Mouse (Mus musculus) heart, postnatal 0 days (tissue): ENCODE measurements around the gene Hivep1. TPM values are rescaled to one million over a fixed set of nuclear protein-coding genes. Genes with fewer than 3 reads are reported as not detected.

Source experiments
- ATAC-seq: fragments of 200-750 bp; cut with Nextera tagmentation; 2 replicates; pipeline ENCODE4 v1.8.0; 2017; ENCODE audit warnings: low read depth, moderate number of reproducible peaks, moderate library complexity; ENCODE audit not compliant: insufficient read depth
- DNase-seq: peaks from one replicate; pipeline ENCODE4 v3.0.0-alpha.2; 2016; ENCODE audit warnings: low spot score
- H3K27ac ChIP-seq: fragments of 300-500 bp; sonication (generic); 2 replicates; pipeline ENCODE4 v1.5.1; 2014; ENCODE audit warnings: low read depth, mild to moderate bottlenecking
- H3K27me3 ChIP-seq: fragments of 300-500 bp; sonication (generic); 2 replicates; pipeline ENCODE4 v1.6.1; 2014; ENCODE audit warnings: low read length, mixed read lengths; ENCODE audit not compliant: control insufficient read depth, insufficient read depth
- H3K36me3 ChIP-seq: fragments of 300-500 bp; sonication (generic); replicated peaks from 2 replicates; pipeline ENCODE4 v1.6.1; 2014; ENCODE audit warnings: low read length, mixed read lengths; ENCODE audit not compliant: control insufficient read depth, insufficient read depth
- H3K4me1 ChIP-seq: fragments of 300-500 bp; sonication (generic); 2 replicates; pipeline ENCODE4 v1.6.1; 2014; ENCODE audit warnings: antibody characterized with exemption; ENCODE audit not compliant: control insufficient read depth, insufficient read depth
- H3K4me2 ChIP-seq: fragments of 300-500 bp; sonication (generic); 2 replicates; pipeline ENCODE4 v1.6.1; 2014; ENCODE audit warnings: low read depth, mild to moderate bottlenecking, low read length, moderate library complexity
- H3K4me3 ChIP-seq: fragments of 300-500 bp; sonication (generic); 2 replicates; pipeline ENCODE4 v1.5.1; 2014; ENCODE audit warnings: low read depth, low read length
- H3K9ac ChIP-seq: fragments of 300-500 bp; sonication (generic); replicated peaks from 2 replicates; pipeline ENCODE4 v1.6.1; 2014; ENCODE audit warnings: low read depth, low read length, mixed read lengths
- H3K9me3 ChIP-seq: fragments of 300-500 bp; sonication (generic); replicated peaks from 2 replicates; pipeline ENCODE4 v1.6.1; 2016; ENCODE audit warnings: low read length; ENCODE audit not compliant: control insufficient read depth
- CTCF ChIP-seq: IDR thresholded peaks from 2 replicates; pipeline ENCODE4 v1.5.1; 2016; ENCODE audit warnings: antibody characterized with exemption, control low read depth, low read depth
- EP300 ChIP-seq: IDR thresholded peaks from 2 replicates; pipeline ENCODE4 v1.6.1; 2016; ENCODE audit warnings: antibody characterized with exemption, low read depth
- WGBS: fragments of 180-500 bp; shearing (Covaris S2); extraction: QIAGEN DNeasy Blood & Tissue Kit; methylation state at CpG from one replicate; pipeline ENCODE4 v1.1.7; 2014; 5-methylcytosine and 5-hydroxymethylcytosine counted together
- polyA plus RNA-seq: library from polyadenylated mRNA; unstranded; fragments of >200 nt; fragmentation: Nextera tagmentation; extraction: Ambion mirVana; gene quantifications from 2 replicates; pipeline ENCODE4 v1.2.1, GENCODE M21; 2015
- total RNA-seq: library from RNA; depleted of rRNA; stranded (reverse); fragments of >200 nt; gene quantifications from 2 replicates; pipeline ENCODE4 v1.2.3, GENCODE M21; 2014; ENCODE audit warnings: low replicate concordance

The Hivep1 gene
- total and polyA plus RNA-seq, 2 experiments from 2014 or later = 3.7 to 33.5 TPM

DNA sequence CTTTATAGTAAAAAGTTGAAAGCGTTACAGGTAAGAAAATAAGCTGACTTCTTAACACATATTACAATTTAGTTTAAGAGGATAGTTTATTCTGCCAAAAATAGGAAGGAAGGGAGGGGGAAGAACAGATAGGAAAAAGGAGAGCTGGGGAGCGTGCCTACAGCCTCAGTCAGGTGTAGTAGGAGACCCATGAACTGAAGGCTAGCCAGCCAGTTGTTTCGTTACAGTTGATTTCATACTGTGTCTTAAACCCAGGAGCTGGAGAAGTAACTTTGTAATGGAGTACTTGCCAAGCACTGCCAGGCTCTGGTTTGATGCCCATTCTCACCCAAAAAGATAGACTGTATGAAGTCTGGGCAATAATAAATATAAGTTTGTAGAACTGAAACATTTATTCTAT, 52.5 kb downstream of the Hivep1 start:
- WGBS = 90% methylated on average over 3 of the region's 3 CpGs

DNA sequence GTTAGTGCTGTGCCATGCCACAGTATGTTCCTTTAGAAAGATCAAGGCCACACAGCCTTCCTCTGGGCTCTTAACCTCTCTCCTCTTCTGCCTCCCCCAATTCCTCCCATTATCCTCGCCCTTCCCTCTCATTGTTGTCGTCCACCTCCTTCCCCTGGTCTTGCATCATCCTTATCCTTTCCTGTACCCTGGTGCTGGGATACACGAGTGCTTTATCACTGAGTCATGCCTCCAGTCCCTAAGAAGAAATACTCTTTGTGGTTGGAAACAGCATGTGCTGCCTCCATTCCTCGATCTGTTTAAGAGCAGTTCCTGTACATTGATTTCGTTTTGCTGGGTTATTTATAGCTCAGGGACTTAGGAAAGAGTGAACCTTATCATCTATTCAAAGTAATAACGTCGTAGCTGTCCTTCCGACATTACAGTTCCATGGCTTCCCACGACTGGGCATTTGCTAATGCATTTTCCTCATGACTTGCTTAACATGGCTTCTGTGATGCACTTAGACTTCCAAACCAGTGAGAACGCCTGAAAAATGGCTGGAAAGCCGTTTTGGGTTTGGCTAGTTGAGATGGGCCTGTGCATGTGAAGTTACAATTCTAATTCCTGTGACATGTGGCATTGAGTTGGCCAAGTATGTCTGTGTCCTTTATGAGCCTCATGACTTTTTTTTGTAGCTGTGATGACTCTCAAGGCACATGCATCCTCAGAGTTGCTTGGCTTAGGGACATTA, 56.8 kb downstream of the Hivep1 start:
- 16% methylated on average over 11 of the region's 11 CpGs for WGBS
- H3K9me3 ChIP-seq = no peaks in the 10 kb centered on the region
- peak overlapping the region; percentile 24 for H3K4me2 ChIP-seq
- H3K36me3 ChIP-seq = no peaks in the 10 kb centered on the region
- ATAC-seq (peak; percentile 57), DNase-seq (peak; percentile 37)
- H3K4me1 ChIP-seq = peaks cover 20% of the 10 kb centered on the region
- H3K27me3 ChIP-seq = no peaks in the 10 kb centered on the region
- no peak for TF ChIP-seq CTCF
- no peak for TF ChIP-seq EP300
- no peak overlapping the region for H3K9ac ChIP-seq
- peak overlapping the region; percentile 47 for H3K27ac ChIP-seq
- H3K4me3 ChIP-seq = no peak overlapping the region

More for the DNA sequence above, 52.5 kb downstream of the Hivep1 start:
- TF ChIP-seq EP300 (no peak), CTCF (no peak)
- no peaks in the 10 kb centered on the region for H3K27me3 ChIP-seq
- H3K4me2 ChIP-seq = no peak overlapping the region
- H3K9ac ChIP-seq = no peak overlapping the region
- peaks cover 44% of the 10 kb centered on the region for H3K4me1 ChIP-seq
- no peak for ATAC-seq
- H3K9me3 ChIP-seq = no peaks in the 10 kb centered on the region
- no peak for DNase-seq
- no peak overlapping the region for H3K27ac ChIP-seq
- no peaks in the 10 kb centered on the region for H3K36me3 ChIP-seq
- H3K4me3 ChIP-seq = no peak overlapping the region

- Histone ChIP-seq H3K4me2 (no peak overlapping the region), H3K4me1 (peaks cover 20% of the 10 kb centered on the region), H3K27me3 (no peaks in the 10 kb centered on the region), H3K9me3 (no peaks in the 10 kb centered on the region), H3K27ac (no peak overlapping the region), H3K9ac (no peak overlapping the region), H3K36me3 (no peaks in the 10 kb centered on the region), H3K4me3 (no peak overlapping the region)
- TF ChIP-seq EP300 (no peak), CTCF (no peak)
- no peak for DNase-seq
- no peak for ATAC-seq
- WGBS = 94% methylated on average over 3 of the region's 3 CpGs
Observed at GRCm38 (mm10) chr13:42110416-42110815, 58.6 kb downstream of the Hivep1 start.

DNA sequence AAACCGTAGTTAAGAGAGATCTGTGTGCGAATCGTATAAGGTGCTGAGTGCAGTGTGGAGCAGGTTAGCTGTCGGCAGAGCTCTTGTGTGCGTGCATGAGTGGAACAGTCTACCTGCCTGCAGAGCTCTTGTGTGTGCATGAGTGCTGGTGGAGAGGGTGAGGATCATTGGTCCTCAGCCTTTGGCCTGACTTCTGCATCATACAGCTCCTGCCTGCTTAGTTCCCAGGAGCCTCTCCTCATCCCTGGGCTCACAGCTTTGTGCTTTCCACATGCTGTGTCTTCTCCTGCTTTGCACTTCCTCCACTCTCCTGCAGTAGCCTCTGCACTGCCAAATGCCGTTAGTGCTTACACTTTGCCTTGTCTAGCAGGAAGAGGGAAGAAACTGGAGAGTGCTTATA, 60.2 kb downstream of the Hivep1 start:
- Histone ChIP-seq H3K27me3 (no peaks in the 10 kb centered on the region), H3K4me1 (peaks cover 31% of the 10 kb centered on the region)

DNA sequence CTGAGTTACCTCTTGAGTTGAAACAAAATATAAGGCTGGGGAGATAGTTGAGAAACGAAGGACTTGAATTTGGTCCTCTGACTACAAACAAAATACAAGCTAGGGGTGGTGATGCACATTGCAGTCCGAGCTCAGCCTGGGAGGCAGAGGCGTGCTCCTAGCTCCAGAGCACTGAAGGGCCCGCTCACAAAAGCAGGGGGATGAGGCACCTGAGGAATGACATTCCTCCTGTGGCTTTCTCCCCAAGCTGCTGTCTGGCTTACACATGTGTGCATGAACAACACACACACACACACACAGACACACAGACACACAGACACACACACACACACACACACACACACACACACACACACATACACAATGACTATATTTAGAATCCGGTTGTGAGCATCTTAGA, 60.9 kb downstream of the Hivep1 start:
- no peak for ATAC-seq
- Histone ChIP-seq H3K4me2 (no peak overlapping the region), H3K27ac (no peak overlapping the region), H3K4me1 (peaks cover 29% of the 10 kb centered on the region), H3K36me3 (no peaks in the 10 kb centered on the region), H3K4me3 (no peak overlapping the region), H3K27me3 (no peaks in the 10 kb centered on the region), H3K9ac (no peak overlapping the region), H3K9me3 (no peaks in the 10 kb centered on the region)
- no peak for DNase-seq
- 54% methylated on average over 5 of the region's 5 CpGs for WGBS
- no peak for TF ChIP-seq CTCF
- no peak for TF ChIP-seq EP300

More for the DNA sequence above, 60.2 kb downstream of the Hivep1 start:
- TF ChIP-seq EP300 (no peak), CTCF (no peak)
- H3K4me3 ChIP-seq = no peak overlapping the region
- DNase-seq (no peak), ATAC-seq (no peak)
- H3K4me2 ChIP-seq = no peak overlapping the region
- no peaks in the 10 kb centered on the region for H3K36me3 ChIP-seq
- 78% methylated on average over 6 of the region's 6 CpGs for WGBS
- H3K9me3 ChIP-seq = no peaks in the 10 kb centered on the region
- H3K27ac ChIP-seq = 0 out of 2 replicates have a peak overlapping the region, but pooled peaks have one; percentile 43
- H3K9ac ChIP-seq = no peak overlapping the region

DNA sequence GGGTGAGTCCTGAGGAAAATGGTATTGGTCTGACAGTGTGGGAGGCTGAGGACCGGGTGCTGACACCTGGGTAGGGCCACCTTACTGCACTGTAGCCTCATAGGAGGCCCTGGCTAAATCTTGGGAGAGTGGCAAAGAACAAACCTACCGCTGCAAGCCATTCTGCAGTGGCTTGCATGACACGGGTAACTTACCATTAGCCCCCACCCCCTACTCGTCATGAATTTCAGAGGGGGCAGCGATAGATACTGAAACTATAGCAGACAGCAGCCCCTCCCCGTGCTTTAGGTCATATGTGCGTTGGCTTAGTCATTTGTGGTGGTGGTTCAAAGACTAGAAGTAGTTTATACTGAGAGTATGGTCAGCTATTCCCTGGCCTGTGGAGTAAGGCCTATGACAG, 61.8 kb downstream of the Hivep1 start:
- no peaks in the 10 kb centered on the region for H3K36me3 ChIP-seq
- H3K4me1 ChIP-seq = peaks cover 20% of the 10 kb centered on the region
- no peak overlapping the region for H3K9ac ChIP-seq
- no peak overlapping the region for H3K4me3 ChIP-seq
- no peak overlapping the region for H3K27ac ChIP-seq
- no peaks in the 10 kb centered on the region for H3K27me3 ChIP-seq
- ATAC-seq (no peak), DNase-seq (no peak)
- 92% methylated on average over 7 of the region's 7 CpGs for WGBS
- H3K9me3 ChIP-seq = no peaks in the 10 kb centered on the region
- H3K4me2 ChIP-seq = no peak overlapping the region
- TF ChIP-seq EP300 (no peak), CTCF (no peak)
